Mouse (Mus musculus): Measurements from ENCODE around the gene Alg14. TPM values are rescaled to one million over a fixed set of nuclear protein-coding genes. Genes with fewer than 3 reads are reported as not detected.
A peak's percentile ranks its signal among the peaks of the same experiment; 100 is the strongest.

Alg14 gene
- total and polyA plus RNA-seq, 3 experiments: 3.2 to 20.1 TPM; not detected in 1

DNA sequence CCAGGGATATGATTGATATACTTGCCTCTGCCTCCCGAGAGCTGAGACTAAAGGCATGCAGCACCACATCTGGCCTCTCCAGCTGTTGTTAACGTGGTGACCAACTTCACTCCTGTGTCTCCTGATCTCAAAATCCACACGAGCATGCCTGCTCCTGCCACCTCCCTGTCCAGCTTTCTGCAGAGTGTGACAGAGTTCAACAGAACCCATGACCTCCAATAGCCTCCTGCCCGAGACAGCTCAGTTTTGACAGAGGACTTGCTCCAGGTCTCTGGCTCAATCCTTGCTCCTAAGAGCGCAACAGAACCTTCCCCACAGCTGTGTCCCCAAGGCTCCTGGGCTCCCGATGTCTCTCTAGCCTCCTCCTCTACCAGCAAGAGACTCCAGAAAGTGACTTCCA is 64.5 kb downstream of the Alg14 start:
- Histone ChIP-seq H3K9me3 (replicated peaks; ENCODE audit: insufficient read depth, low read length) (no peaks in the 10 kb centered on the region), H3K27me3 (ENCODE audit: control insufficient read depth in 1 of 2, insufficient read depth in 2 of 2, low read length in 2 of 2) (no peaks in the 10 kb centered on the region), H3K36me3 (ENCODE audit: control insufficient read depth in 1 of 2, insufficient read depth in 2 of 2, low read length in 2 of 2) (no peaks in the 10 kb centered on the region), H3K9ac (ENCODE audit: control insufficient read depth, low read depth, low read length, poor library complexity, severe bottlenecking) (no peak overlapping the region), H3K79me2 (ENCODE audit: control insufficient read depth, insufficient read depth, low read length, poor library complexity) (no peaks in the 10 kb centered on the region), H3K4me1 (ENCODE audit: control insufficient read depth in 1 of 2, insufficient read depth in 2 of 2, low read length in 2 of 2) (no peaks in the 10 kb centered on the region), H3K27ac (ENCODE audit: control insufficient read depth, low read depth, low read length) (no peak overlapping the region), H3K4me3 (ENCODE audit: control insufficient read depth in 1 of 2, insufficient read depth in 1 of 2, low read depth in 2 of 2, low read length in 2 of 2) (no peak overlapping the region)
- no peak for DNase-seq (ENCODE audit: low read depth, low spot score)
- no peak for TF ChIP-seq SMC3 (IDR thresholded peaks at IDR 0.05; ENCODE audit: low read depth, low read length)
- TF ChIP-seq UBTF (IDR thresholded peaks at IDR 0.05; ENCODE audit: borderline replicate concordance, insufficient read depth, low read depth, low read length): no peak
- TF ChIP-seq MYB (IDR thresholded peaks at IDR 0.05; ENCODE audit: low read depth, low read length): no peak
- no peak for TF ChIP-seq MXI1 (IDR thresholded peaks at IDR 0.05; ENCODE audit: low read depth, low read length)
- TF ChIP-seq CHD2 (IDR thresholded peaks at IDR 0.05; ENCODE audit: low read length): no peak

DNA sequence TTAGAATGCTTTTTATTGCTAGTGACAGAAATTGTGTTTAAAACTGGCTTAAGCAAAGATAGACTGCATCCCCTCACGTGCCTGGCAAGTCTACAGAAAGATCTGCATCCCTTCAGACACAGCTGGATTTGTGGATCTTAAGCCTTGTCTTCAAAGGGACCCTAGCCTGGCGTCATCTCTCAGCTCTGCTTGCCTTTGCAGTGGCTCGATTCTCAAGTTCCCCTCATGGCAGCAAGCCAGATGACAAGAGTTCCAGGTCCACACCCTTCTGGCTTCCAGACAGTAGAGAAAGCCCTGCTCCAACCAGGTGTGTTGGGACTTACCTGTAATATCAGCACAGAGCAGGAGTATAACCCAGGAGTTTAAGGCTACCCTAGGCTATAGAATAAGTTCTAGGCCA is 65.5 kb downstream of the Alg14 start:
- Histone ChIP-seq H3K36me3 (ENCODE audit: control insufficient read depth in 1 of 2, insufficient read depth in 2 of 2, low read length in 2 of 2) (no peaks in the 10 kb centered on the region), H3K9ac (ENCODE audit: control insufficient read depth, low read depth, low read length, poor library complexity, severe bottlenecking) (no peak overlapping the region), H3K27ac (ENCODE audit: control insufficient read depth, low read depth, low read length) (no peak overlapping the region), H3K4me3 (ENCODE audit: control insufficient read depth in 1 of 2, insufficient read depth in 1 of 2, low read depth in 2 of 2, low read length in 2 of 2) (no peak overlapping the region), H3K9me3 (replicated peaks; ENCODE audit: insufficient read depth, low read length) (no peaks in the 10 kb centered on the region), H3K4me1 (ENCODE audit: control insufficient read depth in 1 of 2, insufficient read depth in 2 of 2, low read length in 2 of 2) (no peaks in the 10 kb centered on the region), H3K79me2 (ENCODE audit: control insufficient read depth, insufficient read depth, low read length, poor library complexity) (no peaks in the 10 kb centered on the region), H3K27me3 (ENCODE audit: control insufficient read depth in 1 of 2, insufficient read depth in 2 of 2, low read length in 2 of 2) (no peaks in the 10 kb centered on the region)
- DNase-seq (ENCODE audit: low read depth, low spot score): peak; percentile 21
- no peak for TF ChIP-seq TBP (IDR thresholded peaks at IDR 0.05; ENCODE audit: low read depth, low read length)
- no peak for TF ChIP-seq MAX (IDR thresholded peaks at IDR 0.05; ENCODE audit: low read length)
- no peak for TF ChIP-seq MXI1 (IDR thresholded peaks at IDR 0.05; ENCODE audit: low read depth, low read length)
- TF ChIP-seq ZMIZ1 (IDR thresholded peaks at IDR 0.05; ENCODE audit: low read depth, low read length): no peak
- TF ChIP-seq EP300 (IDR thresholded peaks at IDR 0.05; ENCODE audit: low read depth in 1 of 2, low read length in 2 of 2): no peak
- TF ChIP-seq BHLHE40 (IDR thresholded peaks at IDR 0.05; ENCODE audit: borderline replicate concordance, low read depth, low read length): no peak
- TF ChIP-seq RAD21 (IDR thresholded peaks at IDR 0.05; ENCODE audit: low read depth, low read length): no peak
- no peak for TF ChIP-seq MYC (IDR thresholded peaks at IDR 0.05; ENCODE audit: low read depth, low read length)
- no peak for TF ChIP-seq MEF2A (IDR thresholded peaks at IDR 0.05; ENCODE audit: extremely low read depth, insufficient replicate concordance, low read depth, low read length, poor library complexity, severe bottlenecking)
- no peak for TF ChIP-seq CHD2 (IDR thresholded peaks at IDR 0.05; ENCODE audit: low read length)
- TF ChIP-seq ELF1 (IDR thresholded peaks at IDR 0.05; ENCODE audit: low read depth, low read length): no peak
- no peak for TF ChIP-seq USF2 (IDR thresholded peaks at IDR 0.05; ENCODE audit: borderline replicate concordance in 1 of 2, insufficient read depth in 1 of 2, low read depth in 1 of 2, low read length in 2 of 2)
